Mouse (Mus musculus): ENCODE data around the gene Fndc8.
"Not testable (repeated sequence)": the region's sequence is repeated elsewhere in the genome, so short reads cannot be mapped to it uniquely, and the experiment has no call there.

- not testable (repeated sequence) for TF ChIP-seq MAFK (IDR thresholded peaks at IDR 0.05; ENCODE audit: insufficient read depth, low read depth, low read length); ZC3H11A (IDR thresholded peaks at IDR 0.05; ENCODE audit: borderline replicate concordance, low read depth, low read length); ZNF384 (IDR thresholded peaks at IDR 0.05; ENCODE audit: low read depth, low read length); CHD2 (IDR thresholded peaks at IDR 0.05; ENCODE audit: low read depth, low read length); HCFC1 (IDR thresholded peaks at IDR 0.05; ENCODE audit: borderline replicate concordance, insufficient read depth, low read length)
Observed at GRCm38 (mm10) chr11:82923910-82924309, 32.0 kb downstream of the Fndc8 start.

All from ES-E14 (cell line).